Mouse (Mus musculus): Measurements from ENCODE around the gene Lcp1. TPM values are rescaled to one million over a fixed set of nuclear protein-coding genes. Genes with fewer than 3 reads are reported as not detected.

The Lcp1 gene
- polyA plus RNA-seq, 1 experiment, result 0.01 TPM

GRCm38 (mm10) chr14:75182378-75182777 is 51.5 kb downstream of the Lcp1 start:
- TF ChIP-seq USF1 (IDR thresholded peaks at IDR 0.05; ENCODE audit: low read depth), result no peak
- TF ChIP-seq MYOD1 (IDR thresholded peaks at IDR 0.05; ENCODE audit: control insufficient read depth, insufficient read length, low read depth), result no peak
- no peak for TF ChIP-seq MYOG (IDR thresholded peaks at IDR 0.05; ENCODE audit: control insufficient read depth, extremely low read depth, insufficient read length)
- TF ChIP-seq CEBPB (IDR thresholded peaks at IDR 0.05; ENCODE audit: low read depth), result no peak
- TF ChIP-seq CTCF (IDR thresholded peaks at IDR 0.05; ENCODE audit: control insufficient read depth, insufficient read depth, insufficient read length), result no peak
- TF ChIP-seq FOSL1 (IDR thresholded peaks at IDR 0.05; ENCODE audit: insufficient read depth, low read length, poor library complexity, severe bottlenecking), result no peak
- no peak for TF ChIP-seq MAX (IDR thresholded peaks at IDR 0.05)
- H3K79me3 ChIP-seq (ENCODE audit: low read depth), result no peaks in the 10 kb centered on the region
- no peaks in the 10 kb centered on the region for H3K27me3 ChIP-seq (ENCODE audit: control insufficient read depth, insufficient read depth, insufficient read length)
- no peaks in the 10 kb centered on the region for H3K36me3 ChIP-seq (ENCODE audit: control insufficient read depth, insufficient read depth)
- no peak overlapping the region for H3ac ChIP-seq (ENCODE audit: control insufficient read depth, insufficient read length, low read depth)
- no peak overlapping the region for H3K4me3 ChIP-seq (ENCODE audit: insufficient read depth, poor library complexity, severe bottlenecking)
- no peaks in the 10 kb centered on the region for H3K79me2 ChIP-seq (ENCODE audit: control insufficient read depth, insufficient read depth)

DNA sequence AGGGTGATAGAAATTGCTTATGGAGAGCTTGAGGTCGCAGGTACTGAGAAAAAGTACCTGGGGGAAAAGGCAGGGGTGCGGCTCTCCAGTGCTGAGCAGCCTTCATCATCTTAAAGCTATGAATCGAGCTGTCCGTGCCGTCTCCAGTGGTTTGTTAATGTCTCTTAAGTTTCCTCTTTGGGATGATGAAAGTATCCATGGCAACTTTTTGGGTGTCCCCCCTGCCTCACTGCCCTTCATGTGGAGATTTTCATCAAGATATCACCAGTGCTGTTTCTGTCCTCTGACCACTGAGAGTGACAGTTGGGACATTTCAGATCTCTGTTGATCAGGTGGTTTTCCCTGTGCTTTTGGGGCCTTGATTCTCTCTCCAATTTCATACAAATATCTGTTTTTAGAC is 51.9 kb downstream of the Lcp1 start:
- Histone ChIP-seq H3ac (ENCODE audit: control insufficient read depth, insufficient read length, low read depth) (no peak overlapping the region), H3K36me3 (ENCODE audit: control insufficient read depth, insufficient read depth) (no peaks in the 10 kb centered on the region), H3K27me3 (ENCODE audit: control insufficient read depth, insufficient read depth, insufficient read length) (no peaks in the 10 kb centered on the region), H3K79me3 (ENCODE audit: low read depth) (no peaks in the 10 kb centered on the region), H3K79me2 (ENCODE audit: control insufficient read depth, insufficient read depth) (no peaks in the 10 kb centered on the region), H3K4me3 (ENCODE audit: insufficient read depth, poor library complexity, severe bottlenecking) (no peak overlapping the region)
- TF ChIP-seq FOSL1 (IDR thresholded peaks at IDR 0.05; ENCODE audit: insufficient read depth, low read length, poor library complexity, severe bottlenecking) (no peak), MYOD1 (IDR thresholded peaks at IDR 0.05; ENCODE audit: control insufficient read depth, insufficient read length, low read depth) (no peak), MAX (IDR thresholded peaks at IDR 0.05) (no peak), MYOG (IDR thresholded peaks at IDR 0.05; ENCODE audit: control insufficient read depth, extremely low read depth, insufficient read length) (no peak), USF1 (IDR thresholded peaks at IDR 0.05; ENCODE audit: low read depth) (no peak), CTCF (IDR thresholded peaks at IDR 0.05; ENCODE audit: control insufficient read depth, insufficient read depth, insufficient read length) (no peak), CEBPB (IDR thresholded peaks at IDR 0.05; ENCODE audit: low read depth) (no peak)

- Histone ChIP-seq H3K79me3 (ENCODE audit: low read depth) (no peaks in the 10 kb centered on the region), H3K27me3 (ENCODE audit: control insufficient read depth, insufficient read depth, insufficient read length) (no peaks in the 10 kb centered on the region), H3K36me3 (ENCODE audit: control insufficient read depth, insufficient read depth) (no peaks in the 10 kb centered on the region), H3ac (ENCODE audit: control insufficient read depth, insufficient read length, low read depth) (no peak overlapping the region), H3K79me2 (ENCODE audit: control insufficient read depth, insufficient read depth) (no peaks in the 10 kb centered on the region), H3K4me3 (ENCODE audit: insufficient read depth, poor library complexity, severe bottlenecking) (no peak overlapping the region)
- no peak for TF ChIP-seq MAX (IDR thresholded peaks at IDR 0.05)
- no peak for TF ChIP-seq CTCF (IDR thresholded peaks at IDR 0.05; ENCODE audit: control insufficient read depth, insufficient read depth, insufficient read length)
- TF ChIP-seq USF1 (IDR thresholded peaks at IDR 0.05; ENCODE audit: low read depth), result no peak
- no peak for TF ChIP-seq CEBPB (IDR thresholded peaks at IDR 0.05; ENCODE audit: low read depth)
- TF ChIP-seq FOSL1 (IDR thresholded peaks at IDR 0.05; ENCODE audit: insufficient read depth, low read length, poor library complexity, severe bottlenecking), result no peak
- no peak for TF ChIP-seq MYOG (IDR thresholded peaks at IDR 0.05; ENCODE audit: control insufficient read depth, extremely low read depth, insufficient read length)
- no peak for TF ChIP-seq MYOD1 (IDR thresholded peaks at IDR 0.05; ENCODE audit: control insufficient read depth, insufficient read length, low read depth)
Measured at GRCm38 (mm10) chr14:75184069-75184790, 53.3 kb downstream of the Lcp1 start.

DNA sequence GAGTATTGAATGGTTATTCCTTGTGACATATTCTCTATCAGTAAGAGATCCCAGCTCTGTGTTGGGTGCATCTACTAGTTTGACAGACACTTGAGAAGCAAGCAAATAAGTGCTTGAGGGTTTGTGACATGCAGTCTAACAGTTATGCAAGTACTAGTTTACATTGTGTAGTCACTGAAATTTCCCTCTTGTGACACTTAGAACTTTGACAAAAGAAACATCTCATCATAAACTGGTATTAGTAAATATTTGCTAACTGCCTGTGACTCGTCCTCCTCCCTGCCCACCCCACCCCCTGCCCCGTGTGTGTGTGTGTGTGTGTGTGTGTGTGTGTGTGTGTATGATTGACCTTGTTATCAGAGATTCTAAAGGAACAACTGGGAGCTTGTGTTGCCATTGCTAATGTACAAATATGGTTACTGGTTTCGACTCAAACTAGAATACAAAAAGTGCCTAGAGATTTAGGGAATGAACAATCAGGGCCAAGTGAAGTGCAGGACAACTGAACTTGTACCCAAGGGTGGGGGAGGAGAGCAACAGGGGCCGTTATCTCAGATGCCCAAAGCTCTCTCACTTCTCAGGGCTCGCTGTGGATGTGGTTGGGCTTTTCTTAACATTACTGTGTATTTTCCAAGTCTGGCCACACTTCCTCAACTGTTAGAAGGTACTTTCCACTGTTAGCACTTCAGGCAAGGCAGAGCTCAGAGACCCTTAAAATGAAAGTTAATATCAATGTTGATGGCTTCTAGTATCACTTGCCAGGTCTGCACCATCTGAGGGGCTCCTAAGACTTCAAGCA is 55.1 kb downstream of the Lcp1 start:
- Histone ChIP-seq H3K4me3 (ENCODE audit: insufficient read depth, poor library complexity, severe bottlenecking) (no peak overlapping the region), H3ac (ENCODE audit: control insufficient read depth, insufficient read length, low read depth) (no peak overlapping the region), H3K79me3 (ENCODE audit: low read depth) (no peaks in the 10 kb centered on the region), H3K27me3 (ENCODE audit: control insufficient read depth, insufficient read depth, insufficient read length) (no peaks in the 10 kb centered on the region), H3K79me2 (ENCODE audit: control insufficient read depth, insufficient read depth) (no peaks in the 10 kb centered on the region), H3K36me3 (ENCODE audit: control insufficient read depth, insufficient read depth) (no peaks in the 10 kb centered on the region)
- TF ChIP-seq MAX (IDR thresholded peaks at IDR 0.05), result no peak
- no peak for TF ChIP-seq MYOG (IDR thresholded peaks at IDR 0.05; ENCODE audit: control insufficient read depth, extremely low read depth, insufficient read length)
- no peak for TF ChIP-seq CTCF (IDR thresholded peaks at IDR 0.05; ENCODE audit: control insufficient read depth, insufficient read depth, insufficient read length)
- TF ChIP-seq USF1 (IDR thresholded peaks at IDR 0.05; ENCODE audit: low read depth), result no peak

DNA sequence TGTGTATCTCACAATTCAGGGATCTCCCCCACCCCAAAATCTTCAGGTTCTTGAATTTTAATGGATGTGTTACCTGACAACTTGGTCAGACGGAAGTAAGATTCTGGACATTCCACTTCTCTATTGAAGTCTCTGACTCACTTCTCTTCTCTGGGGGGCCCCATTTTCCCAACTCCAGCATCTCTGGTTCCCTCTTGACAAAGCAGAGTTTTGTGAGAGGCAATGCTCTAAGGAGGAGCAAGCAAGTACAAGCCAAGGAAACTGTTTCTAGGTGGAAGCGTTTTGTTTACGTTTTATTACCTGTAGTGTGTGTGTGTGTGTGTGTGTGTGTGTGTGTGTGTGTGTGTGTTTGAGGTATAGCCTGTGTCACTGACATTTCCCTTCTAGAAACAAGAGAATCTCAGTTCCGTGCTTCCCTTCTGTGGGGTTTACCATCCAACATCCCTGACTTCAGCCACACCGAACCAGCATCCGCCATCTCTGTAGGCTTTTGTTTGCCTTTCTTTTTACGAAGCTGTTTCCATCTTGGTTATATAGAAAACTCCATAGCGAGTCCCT is 56.0 kb downstream of the Lcp1 start:
- Histone ChIP-seq H3K79me3 (ENCODE audit: low read depth) (no peaks in the 10 kb centered on the region), H3K4me3 (ENCODE audit: insufficient read depth, poor library complexity, severe bottlenecking) (no peak overlapping the region), H3K36me3 (ENCODE audit: control insufficient read depth, insufficient read depth) (no peaks in the 10 kb centered on the region), H3K79me2 (ENCODE audit: control insufficient read depth, insufficient read depth) (no peaks in the 10 kb centered on the region), H3K27me3 (ENCODE audit: control insufficient read depth, insufficient read depth, insufficient read length) (no peaks in the 10 kb centered on the region), H3ac (ENCODE audit: control insufficient read depth, insufficient read length, low read depth) (no peak overlapping the region)
- TF ChIP-seq CEBPB (IDR thresholded peaks at IDR 0.05; ENCODE audit: low read depth) (no peak), MYOG (IDR thresholded peaks at IDR 0.05; ENCODE audit: control insufficient read depth, extremely low read depth, insufficient read length) (no peak), USF1 (IDR thresholded peaks at IDR 0.05; ENCODE audit: low read depth) (no peak), CTCF (IDR thresholded peaks at IDR 0.05; ENCODE audit: control insufficient read depth, insufficient read depth, insufficient read length) (no peak), MAX (IDR thresholded peaks at IDR 0.05) (no peak), MYOD1 (IDR thresholded peaks at IDR 0.05; ENCODE audit: control insufficient read depth, insufficient read length, low read depth) (no peak), FOSL1 (IDR thresholded peaks at IDR 0.05; ENCODE audit: insufficient read depth, low read length, poor library complexity, severe bottlenecking) (no peak)

Measured in C2C12 (cell line).